Mouse (Mus musculus): ENCODE results near the gene Barx2. TPM values are rescaled to one million over a fixed set of nuclear protein-coding genes. Genes with fewer than 3 reads are reported as not detected.

Gene Barx2
- polyA plus RNA-seq, 1 experiment from 2014 or later: not detected

DNA sequence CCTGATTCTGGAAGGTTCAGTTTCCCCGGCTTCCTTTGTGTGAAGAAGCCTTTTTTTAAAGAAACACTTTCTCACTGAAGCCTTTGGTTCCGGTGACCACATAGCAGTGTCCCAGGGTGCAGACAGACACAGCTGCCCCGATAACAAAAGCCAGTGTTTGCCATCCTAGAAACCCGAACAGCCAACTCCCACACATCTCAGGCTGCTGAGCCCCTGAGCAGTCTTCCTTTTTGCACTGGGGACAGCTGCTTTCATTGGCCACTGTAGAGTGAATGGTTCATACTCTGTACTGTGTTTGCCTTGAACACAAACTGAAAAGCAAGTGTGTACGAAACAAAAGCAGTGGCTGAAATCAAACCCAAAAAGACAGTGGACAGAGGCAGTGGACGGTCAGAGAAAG is 75.2 kb downstream of the Barx2 start:
- DNase-seq (ENCODE audit: low spot score) (no peak), ATAC-seq (replicated peaks; ENCODE audit: low FRiP score) (no peak)
- Histone ChIP-seq H3K9me3 (ENCODE audit: control insufficient read depth, low read length) (no peaks in the 10 kb centered on the region), H3K27ac (ENCODE audit: low read depth, low read length) (no peak overlapping the region), H3K4me1 (replicated peaks; ENCODE audit: control insufficient read depth, insufficient read depth, low read length) (no peaks in the 10 kb centered on the region), H3K36me3 (ENCODE audit: control insufficient read depth, insufficient read depth, low read length) (no peaks in the 10 kb centered on the region), H3K4me2 (ENCODE audit: low read depth, low read length, severe bottlenecking) (no peak overlapping the region), H3K9ac (ENCODE audit: low read length) (no peak overlapping the region), H3K27me3 (ENCODE audit: control insufficient read depth, insufficient read depth, low read length) (no peaks in the 10 kb centered on the region), H3K4me3 (ENCODE audit: low read depth, low read length) (no peak overlapping the region)
- 69% methylated on average over 6 of the region's 6 CpGs for WGBS

DNA sequence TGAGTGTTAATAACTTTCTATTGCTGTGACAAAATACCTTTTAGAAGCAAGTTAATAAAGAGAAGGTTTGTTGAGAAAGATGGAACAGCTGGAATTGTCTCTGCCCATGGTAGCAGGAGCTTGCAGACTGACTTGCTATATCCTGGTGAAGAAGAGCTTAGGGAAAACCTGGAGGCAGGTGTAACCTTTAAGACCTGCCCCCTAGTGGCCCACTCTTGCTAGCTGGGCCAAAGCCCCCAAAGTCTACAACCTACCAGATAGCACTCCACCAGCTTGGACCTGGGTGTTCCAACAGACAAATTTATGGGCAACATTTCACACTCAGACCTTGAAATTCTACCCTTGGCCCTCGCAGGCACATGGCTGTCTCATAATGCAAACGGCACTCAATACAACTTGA is 104.5 kb downstream of the Barx2 start:
- Histone ChIP-seq H3K36me3 (ENCODE audit: control insufficient read depth, insufficient read depth, low read length) (no peaks in the 10 kb centered on the region), H3K27me3 (ENCODE audit: control insufficient read depth, insufficient read depth, low read length) (no peaks in the 10 kb centered on the region), H3K27ac (ENCODE audit: low read depth, low read length) (no peak overlapping the region), H3K4me2 (ENCODE audit: low read depth, low read length, severe bottlenecking) (no peak overlapping the region), H3K4me1 (replicated peaks; ENCODE audit: control insufficient read depth, insufficient read depth, low read length) (no peaks in the 10 kb centered on the region), H3K4me3 (ENCODE audit: low read depth, low read length) (no peak overlapping the region), H3K9ac (ENCODE audit: low read length) (no peak overlapping the region), H3K9me3 (ENCODE audit: control insufficient read depth, low read length) (no peaks in the 10 kb centered on the region)
- WGBS: 68% methylated on average over 2 of the region's 2 CpGs
- no peak for DNase-seq (ENCODE audit: low spot score)
- ATAC-seq (replicated peaks; ENCODE audit: low FRiP score): no peak

DNA sequence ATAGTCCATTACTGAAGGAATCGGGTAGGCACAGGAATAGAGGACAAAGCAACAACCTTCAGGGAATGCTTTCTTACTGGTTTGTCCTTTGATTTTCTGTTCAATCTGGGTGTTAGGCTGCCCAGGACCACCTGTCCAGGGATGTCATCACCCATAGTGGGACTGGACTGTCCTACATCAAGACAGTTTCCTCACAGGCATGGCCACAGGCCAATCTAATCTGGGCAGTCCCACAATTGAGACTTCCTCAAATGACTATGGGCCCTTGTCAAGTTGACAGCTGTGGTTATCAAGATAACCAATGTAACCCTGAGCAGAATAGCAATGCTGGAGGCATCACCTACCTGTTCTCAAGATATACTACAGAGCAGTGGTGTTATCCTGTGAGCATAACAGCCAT is 110.6 kb downstream of the Barx2 start:
- Histone ChIP-seq H3K4me3 (ENCODE audit: low read depth, low read length) (no peak overlapping the region), H3K27me3 (ENCODE audit: control insufficient read depth, insufficient read depth, low read length) (no peaks in the 10 kb centered on the region), H3K4me1 (replicated peaks; ENCODE audit: control insufficient read depth, insufficient read depth, low read length) (no peaks in the 10 kb centered on the region), H3K27ac (ENCODE audit: low read depth, low read length) (no peak overlapping the region), H3K9me3 (ENCODE audit: control insufficient read depth, low read length) (no peaks in the 10 kb centered on the region), H3K4me2 (ENCODE audit: low read depth, low read length, severe bottlenecking) (no peak overlapping the region), H3K9ac (ENCODE audit: low read length) (no peak overlapping the region), H3K36me3 (ENCODE audit: control insufficient read depth, insufficient read depth, low read length) (no peaks in the 10 kb centered on the region)
- WGBS: 88% methylated on average over 1 of the region's 1 CpGs
- ATAC-seq (replicated peaks; ENCODE audit: low FRiP score): no peak
- DNase-seq (ENCODE audit: low spot score): no peak

Other genes with a start within 250 kb of the Barx2 start
- 7.0 and 11.1 TPM in 2 replicates for gene Arhgap32, start 202.7 kb upstream of the Barx2 start, polyA plus RNA-seq (2014; fragmentation: Nextera tagmentation; extraction: Ambion mirVana)

All from forebrain, embryonic 11.5 days (tissue).